Mouse (Mus musculus): Measurements from ENCODE around the gene Nab1. TPM values are rescaled to one million over a fixed set of nuclear protein-coding genes. Genes with fewer than 3 reads are reported as not detected.

Gene Nab1
- polyA plus RNA-seq, 1 experiment = 9.8 TPM

DNA sequence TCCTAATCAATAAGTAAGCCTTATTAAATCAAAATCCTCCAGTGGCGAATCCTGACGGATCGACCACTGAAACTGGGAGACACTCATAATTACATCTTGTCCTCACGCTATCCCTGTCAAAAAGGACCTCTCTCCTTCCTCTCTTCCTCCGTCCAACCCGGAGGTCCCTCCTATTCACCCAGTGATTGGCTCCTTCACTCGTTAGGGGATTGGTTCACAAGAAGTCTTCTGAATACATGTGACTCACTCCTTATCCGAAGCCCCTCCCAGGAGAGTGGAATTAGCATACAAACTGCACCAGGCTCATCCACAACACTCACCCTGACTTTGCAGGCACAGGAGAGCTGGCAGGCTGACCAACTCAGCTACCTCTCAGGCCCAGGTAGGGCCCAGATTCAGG lies 68.7 kb downstream of the Nab1 start:
- no peak overlapping the region for H3K4me2 ChIP-seq (ENCODE audit: low read depth)
- no peaks in the 10 kb centered on the region for H3K36me3 ChIP-seq (ENCODE audit: control insufficient read depth, insufficient read depth)
- H3ac ChIP-seq (ENCODE audit: control insufficient read depth, insufficient read length) = no peak overlapping the region
- H3K79me2 ChIP-seq (ENCODE audit: control insufficient read depth, insufficient read depth) = no peaks in the 10 kb centered on the region
- TF ChIP-seq TCF12 (IDR thresholded peaks at IDR 0.05; ENCODE audit: insufficient read depth, poor library complexity, severe bottlenecking) = no peak
- H3K27me3 ChIP-seq (ENCODE audit: control insufficient read depth, insufficient read depth, insufficient read length) = no peaks in the 10 kb centered on the region
- no peak overlapping the region for H3K4me3 ChIP-seq

DNA sequence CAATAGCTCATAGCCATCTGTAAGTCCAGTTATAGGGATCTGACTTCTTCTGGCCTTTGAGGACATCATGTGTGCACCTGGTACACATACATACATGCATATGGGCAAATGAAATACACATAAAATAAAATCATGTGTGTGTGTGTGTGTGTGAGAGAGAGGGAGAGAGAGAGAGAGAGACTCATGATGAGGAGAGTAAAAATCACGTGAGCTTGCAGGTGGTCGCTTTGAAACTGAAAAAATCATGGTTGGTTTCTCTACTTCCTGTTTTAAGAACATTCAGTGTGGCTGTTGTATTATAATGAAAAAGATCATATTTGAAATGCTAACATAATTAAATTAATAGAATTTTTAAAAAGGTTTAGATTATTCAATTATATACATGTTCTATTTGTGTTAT lies 69.9 kb downstream of the Nab1 start:
- H3K4me2 ChIP-seq (ENCODE audit: low read depth) = no peak overlapping the region
- no peak overlapping the region for H3K4me3 ChIP-seq
- no peaks in the 10 kb centered on the region for H3K36me3 ChIP-seq (ENCODE audit: control insufficient read depth, insufficient read depth)
- no peaks in the 10 kb centered on the region for H3K79me2 ChIP-seq (ENCODE audit: control insufficient read depth, insufficient read depth)
- no peaks in the 10 kb centered on the region for H3K27me3 ChIP-seq (ENCODE audit: control insufficient read depth, insufficient read depth, insufficient read length)
- TF ChIP-seq CEBPB (IDR thresholded peaks at IDR 0.05; ENCODE audit: insufficient read depth, poor library complexity, severe bottlenecking) (no peak), POLR2AphosphoS2 (IDR thresholded peaks at IDR 0.05; ENCODE audit: insufficient read length, low read depth) (no peak), MYOD1 (IDR thresholded peaks at IDR 0.05; ENCODE audit: control insufficient read depth in 1 of 3, insufficient read length in 2 of 3, low read depth in 2 of 3) (no peak)
- H3ac ChIP-seq (ENCODE audit: control insufficient read depth, insufficient read length) = no peak overlapping the region

DNA sequence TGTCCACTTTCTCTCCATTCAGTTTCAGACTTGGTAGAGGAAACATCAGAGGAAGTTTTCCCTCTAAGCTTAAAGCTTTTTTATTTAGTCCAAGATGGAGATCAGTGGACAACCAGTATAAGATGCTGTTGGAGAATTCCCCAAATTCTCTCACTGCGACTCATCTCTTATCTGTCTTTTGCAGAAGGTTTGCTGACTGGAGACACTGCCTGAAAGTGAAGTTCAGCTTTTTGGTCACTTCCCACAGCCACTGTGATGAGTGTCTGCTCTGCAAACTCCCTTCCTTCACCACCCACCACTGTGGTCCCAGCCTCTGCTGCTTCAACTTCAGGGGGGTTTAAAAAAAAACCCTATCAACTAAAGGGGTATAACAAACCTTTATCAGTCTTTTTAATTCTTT lies 70.4 kb downstream of the Nab1 start:
- H3K4me3 ChIP-seq = no peak overlapping the region
- H3K79me2 ChIP-seq (ENCODE audit: control insufficient read depth, insufficient read depth) = no peaks in the 10 kb centered on the region
- no peaks in the 10 kb centered on the region for H3K36me3 ChIP-seq (ENCODE audit: control insufficient read depth, insufficient read depth)
- H3K27me3 ChIP-seq (ENCODE audit: control insufficient read depth, insufficient read depth, insufficient read length) = no peaks in the 10 kb centered on the region
- TF ChIP-seq CEBPB (IDR thresholded peaks at IDR 0.05; ENCODE audit: insufficient read depth, poor library complexity, severe bottlenecking) (no peak), E2F4 (IDR thresholded peaks at IDR 0.05; ENCODE audit: insufficient read depth) (no peak), MYOD1 (IDR thresholded peaks at IDR 0.05; ENCODE audit: control insufficient read depth in 1 of 3, insufficient read length in 2 of 3, low read depth in 2 of 3) (no peak), TCF3 (IDR thresholded peaks at IDR 0.05; ENCODE audit: insufficient read length, low read depth) (no peak), TCF12 (IDR thresholded peaks at IDR 0.05; ENCODE audit: insufficient read depth, poor library complexity, severe bottlenecking) (no peak), MYOG (IDR thresholded peaks at IDR 0.05; ENCODE audit: control insufficient read depth in 1 of 3, insufficient read depth in 1 of 3, insufficient read length in 2 of 3, low read depth in 2 of 3) (no peak), USF1 (IDR thresholded peaks at IDR 0.05; ENCODE audit: low read depth) (no peak), POLR2A (IDR thresholded peaks at IDR 0.05; ENCODE audit: insufficient read length, low read depth) (no peak), REST (IDR thresholded peaks at IDR 0.05; ENCODE audit: insufficient read depth, insufficient read length) (no peak), POLR2AphosphoS2 (IDR thresholded peaks at IDR 0.05; ENCODE audit: insufficient read length, low read depth) (no peak), MAX (IDR thresholded peaks at IDR 0.05; ENCODE audit: low read depth) (no peak), SRF (IDR thresholded peaks at IDR 0.05; ENCODE audit: control insufficient read depth, insufficient read length, low read depth) (no peak)
- no peak overlapping the region for H3K4me2 ChIP-seq (ENCODE audit: low read depth)
- H3ac ChIP-seq (ENCODE audit: control insufficient read depth, insufficient read length) = no peak overlapping the region

DNA sequence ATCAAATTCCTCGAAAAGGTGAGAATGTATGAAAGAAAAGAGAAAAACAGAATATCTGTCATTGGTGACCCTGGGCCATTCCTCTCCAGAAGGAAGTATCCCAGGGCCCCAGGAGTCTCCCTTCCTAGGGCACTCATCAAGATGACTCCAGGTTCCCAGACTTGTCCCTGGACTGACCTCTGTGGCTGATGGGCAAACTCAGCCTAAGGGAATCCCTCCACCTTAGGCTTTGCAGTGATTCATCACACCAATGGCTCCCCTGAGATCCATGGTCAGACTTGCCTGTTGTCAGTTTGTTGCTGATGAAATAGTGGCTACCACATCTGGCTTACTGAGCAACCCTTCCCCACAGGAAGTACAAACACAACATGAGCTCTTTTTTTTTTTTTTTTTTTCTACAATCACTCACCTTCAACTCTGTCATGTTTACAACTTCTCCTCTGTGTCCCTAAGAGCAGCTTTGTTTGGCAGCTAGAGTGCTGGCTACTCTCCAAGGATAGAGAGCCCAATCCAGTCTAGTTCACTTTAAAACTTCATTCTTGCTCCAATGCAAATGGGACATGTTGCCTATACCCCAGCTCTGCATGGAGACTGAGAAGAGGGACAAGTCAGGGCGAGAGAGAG lies 72.5 kb downstream of the Nab1 start:
- H3K27me3 ChIP-seq (ENCODE audit: control insufficient read depth, insufficient read depth, insufficient read length) = no peaks in the 10 kb centered on the region
- no peak overlapping the region for H3ac ChIP-seq (ENCODE audit: control insufficient read depth, insufficient read length)
- TF ChIP-seq TCF12 (IDR thresholded peaks at IDR 0.05; ENCODE audit: insufficient read depth, poor library complexity, severe bottlenecking) (no peak), CEBPB (IDR thresholded peaks at IDR 0.05; ENCODE audit: insufficient read depth, poor library complexity, severe bottlenecking) (peak; percentile 47; the same call in 1 of the 2 replicates), POLR2A (IDR thresholded peaks at IDR 0.05; ENCODE audit: insufficient read length, low read depth) (no peak)

DNA sequence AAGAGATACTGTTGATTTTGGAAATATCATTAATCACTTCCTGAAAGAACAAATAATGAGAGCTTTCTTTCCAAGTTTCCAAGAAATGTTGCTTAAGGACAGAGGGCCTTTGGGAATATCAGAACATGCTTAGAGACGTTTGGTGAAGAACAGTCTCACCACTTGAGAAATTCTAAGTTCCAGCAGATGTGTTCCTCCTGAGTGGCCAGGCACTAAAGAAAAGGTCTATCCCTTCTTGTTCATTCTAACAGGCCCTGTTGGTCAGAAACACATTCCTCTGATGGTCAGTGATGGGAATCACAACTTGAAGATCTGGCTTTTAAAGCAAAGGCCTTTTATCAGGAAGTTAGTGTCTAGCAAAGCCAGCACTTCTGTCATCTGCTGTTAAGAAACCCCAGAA lies 76.6 kb downstream of the Nab1 start:
- TF ChIP-seq MYOD1 (IDR thresholded peaks at IDR 0.05; ENCODE audit: control insufficient read depth in 1 of 3, insufficient read length in 2 of 3, low read depth in 2 of 3) (no peak), POLR2AphosphoS2 (IDR thresholded peaks at IDR 0.05; ENCODE audit: insufficient read length, low read depth) (no peak), SRF (IDR thresholded peaks at IDR 0.05; ENCODE audit: control insufficient read depth, insufficient read length, low read depth) (no peak), USF1 (IDR thresholded peaks at IDR 0.05; ENCODE audit: low read depth) (no peak), MYOG (IDR thresholded peaks at IDR 0.05; ENCODE audit: control insufficient read depth in 1 of 3, insufficient read depth in 1 of 3, insufficient read length in 2 of 3, low read depth in 2 of 3) (no peak), REST (IDR thresholded peaks at IDR 0.05; ENCODE audit: insufficient read depth, insufficient read length) (no peak), POLR2A (IDR thresholded peaks at IDR 0.05; ENCODE audit: insufficient read length, low read depth) (no peak), CEBPB (IDR thresholded peaks at IDR 0.05; ENCODE audit: insufficient read depth, poor library complexity, severe bottlenecking) (no peak), TCF12 (IDR thresholded peaks at IDR 0.05; ENCODE audit: insufficient read depth, poor library complexity, severe bottlenecking) (no peak), MAX (IDR thresholded peaks at IDR 0.05; ENCODE audit: low read depth) (no peak), E2F4 (IDR thresholded peaks at IDR 0.05; ENCODE audit: insufficient read depth) (no peak)
- H3K27me3 ChIP-seq (ENCODE audit: control insufficient read depth, insufficient read depth, insufficient read length) = no peaks in the 10 kb centered on the region
- no peaks in the 10 kb centered on the region for H3K36me3 ChIP-seq (ENCODE audit: control insufficient read depth, insufficient read depth)
- H3K4me3 ChIP-seq = no peak overlapping the region
- no peak overlapping the region for H3ac ChIP-seq (ENCODE audit: control insufficient read depth, insufficient read length)
- H3K79me2 ChIP-seq (ENCODE audit: control insufficient read depth, insufficient read depth) = no peaks in the 10 kb centered on the region
- no peak overlapping the region for H3K4me2 ChIP-seq (ENCODE audit: low read depth)

More for the DNA sequence above, 72.5 kb downstream of the Nab1 start:
- Histone ChIP-seq H3K4me2 (ENCODE audit: low read depth) (peak overlapping the region; percentile 20), H3K4me3 (no peak overlapping the region), H3K36me3 (ENCODE audit: control insufficient read depth, insufficient read depth) (no peaks in the 10 kb centered on the region), H3K79me2 (ENCODE audit: control insufficient read depth, insufficient read depth) (no peaks in the 10 kb centered on the region)

All from myocyte (in vitro differentiated cells).